Mouse (Mus musculus): ENCODE data around the gene Cdc25b. TPM values are rescaled to one million over a fixed set of nuclear protein-coding genes. Genes with fewer than 3 reads are reported as not detected.

Gene Cdc25b
- polyA plus RNA-seq, 1 experiment from 2014 or later, result 115 TPM

- WGBS, result 30% methylated on average over 26 of the region's 26 CpGs
These were observed 7.9 kb upstream of the Cdc25b start for GRCm38 (mm10) chr2:131178828-131179245.

GRCm38 (mm10) chr2:131179246-131179886, 7.4 kb upstream of the Cdc25b start:
- peaks cover 28% of the 10 kb centered on the region for H3K4me1 ChIP-seq (ENCODE audit: control insufficient read depth, insufficient read depth, low read length)
- WGBS, result under 1% methylated on average over 59 of the region's 67 CpGs
- H3K27me3 ChIP-seq (ENCODE audit: control insufficient read depth, insufficient read depth, low read length), result no peaks in the 10 kb centered on the region
- peak; percentile 79 for DNase-seq (ENCODE audit: low spot score)
- ATAC-seq (ENCODE audit: insufficient read depth, low FRiP score, low TSS enrichment), result peak; percentile 45; the same call in 1 of the 2 replicates
- peak overlapping the region; percentile 96 for H3K4me2 ChIP-seq (ENCODE audit: low read depth)
- H3K36me3 ChIP-seq (ENCODE audit: control insufficient read depth, insufficient read depth, low read length), result peaks cover 2% of the 10 kb centered on the region; the same call in 1 of the 2 replicates
- peak overlapping the region; percentile 90 for H3K4me3 ChIP-seq (ENCODE audit: low read depth, low read length)
- peak overlapping the region; percentile 93 for H3K27ac ChIP-seq (ENCODE audit: low read depth, low read length)
- H3K9ac ChIP-seq (ENCODE audit: low read length), result peak overlapping the region; percentile 97
- no peaks in the 10 kb centered on the region for H3K9me3 ChIP-seq (ENCODE audit: control insufficient read depth, low read length)

More at GRCm38 (mm10) chr2:131178828-131179245, 7.9 kb upstream of the Cdc25b start:
- Histone ChIP-seq H3K36me3 (ENCODE audit: control insufficient read depth, insufficient read depth, low read length) (peaks cover 2% of the 10 kb centered on the region; the same call in 1 of the 2 replicates), H3K4me1 (ENCODE audit: control insufficient read depth, insufficient read depth, low read length) (peaks cover 30% of the 10 kb centered on the region), H3K9ac (ENCODE audit: low read length) (peak overlapping the region; percentile 97), H3K9me3 (ENCODE audit: control insufficient read depth, low read length) (no peaks in the 10 kb centered on the region), H3K27me3 (ENCODE audit: control insufficient read depth, insufficient read depth, low read length) (peaks cover 1% of the 10 kb centered on the region; the same call in 1 of the 2 replicates), H3K4me2 (ENCODE audit: low read depth) (peak overlapping the region; percentile 96), H3K27ac (ENCODE audit: low read depth, low read length) (peak overlapping the region; percentile 93), H3K4me3 (ENCODE audit: low read depth, low read length) (peak overlapping the region; percentile 90)
- DNase-seq (ENCODE audit: low spot score) (peak; percentile 26), ATAC-seq (ENCODE audit: insufficient read depth, low FRiP score, low TSS enrichment) (no peak)

- Histone ChIP-seq H3K36me3 (ENCODE audit: control insufficient read depth, insufficient read depth, low read length) (peaks cover 2% of the 10 kb centered on the region; the same call in 1 of the 2 replicates), H3K4me1 (ENCODE audit: control insufficient read depth, insufficient read depth, low read length) (peaks cover 25% of the 10 kb centered on the region), H3K4me3 (ENCODE audit: low read depth, low read length) (peak within 1 kb of the TSS; percentile 90), H3K4me2 (ENCODE audit: low read depth) (peak within 1 kb of the TSS; percentile 96), H3K27ac (ENCODE audit: low read depth, low read length) (peak within 1 kb of the TSS; percentile 93), H3K9ac (ENCODE audit: low read length) (peak within 1 kb of the TSS; percentile 97), H3K27me3 (ENCODE audit: control insufficient read depth, insufficient read depth, low read length) (no peaks in the 10 kb centered on the region), H3K9me3 (ENCODE audit: control insufficient read depth, low read length) (no peaks in the 10 kb centered on the region)
- 4% methylated on average over 31 of the region's 57 CpGs for WGBS
- ATAC-seq (ENCODE audit: insufficient read depth, low FRiP score, low TSS enrichment) (peak; percentile 78), DNase-seq (ENCODE audit: low spot score) (peak; percentile 91)
These were observed 6.7 kb upstream of the Cdc25b start, which contains the start of gene Cenpb for GRCm38 (mm10) chr2:131179990-131180587. Cenpb (minus strand) TSS chr2:131180067.

GRCm38 (mm10) chr2:131186343-131186742, 406 bp upstream of the Cdc25b start:
- peak overlapping the region; percentile 74 for H3K4me2 ChIP-seq (ENCODE audit: low read depth)
- peaks cover 24% of the 10 kb centered on the region for H3K4me1 ChIP-seq (ENCODE audit: control insufficient read depth, insufficient read depth, low read length)
- 2% methylated on average over 14 of the region's 14 CpGs for WGBS
- H3K36me3 ChIP-seq (ENCODE audit: control insufficient read depth, insufficient read depth, low read length), result no peaks in the 10 kb centered on the region
- H3K4me3 ChIP-seq (ENCODE audit: low read depth, low read length), result peak overlapping the region; percentile 62
- no peaks in the 10 kb centered on the region for H3K9me3 ChIP-seq (ENCODE audit: control insufficient read depth, low read length)
- DNase-seq (ENCODE audit: low spot score), result no peak
- H3K27me3 ChIP-seq (ENCODE audit: control insufficient read depth, insufficient read depth, low read length), result no peaks in the 10 kb centered on the region
- ATAC-seq (ENCODE audit: insufficient read depth, low FRiP score, low TSS enrichment), result no peak
- H3K9ac ChIP-seq (ENCODE audit: low read length), result peak overlapping the region; percentile 48; the same call in 1 of the 2 replicates
- H3K27ac ChIP-seq (ENCODE audit: low read depth, low read length), result no peak overlapping the region

GRCm38 (mm10) chr2:131187602-131187922, 813 bp downstream of the Cdc25b start:
- WGBS, result 22% methylated on average over 3 of the region's 3 CpGs
- ATAC-seq (ENCODE audit: insufficient read depth, low FRiP score, low TSS enrichment), result no peak
- no peak for DNase-seq (ENCODE audit: low spot score)

GRCm38 (mm10) chr2:131188311-131188710, 1.6 kb downstream of the Cdc25b start:
- H3K9ac ChIP-seq (ENCODE audit: low read length), result no peak overlapping the region; the same call in 1 of the 2 replicates

More at GRCm38 (mm10) chr2:131187602-131187922, 813 bp downstream of the Cdc25b start:
- H3K4me2 ChIP-seq (ENCODE audit: low read depth), result peak overlapping the region; percentile 74
- peak overlapping the region; percentile 29; the same call in 1 of the 2 replicates for H3K27ac ChIP-seq (ENCODE audit: low read depth, low read length)
- H3K27me3 ChIP-seq (ENCODE audit: control insufficient read depth, insufficient read depth, low read length), result no peaks in the 10 kb centered on the region
- H3K9ac ChIP-seq (ENCODE audit: low read length), result peak overlapping the region; percentile 79
- no peaks in the 10 kb centered on the region for H3K9me3 ChIP-seq (ENCODE audit: control insufficient read depth, low read length)
- peaks cover 24% of the 10 kb centered on the region for H3K4me1 ChIP-seq (ENCODE audit: control insufficient read depth, insufficient read depth, low read length)
- H3K4me3 ChIP-seq (ENCODE audit: low read depth, low read length), result peak overlapping the region; percentile 62
- peaks cover 3% of the 10 kb centered on the region; the same call in 1 of the 2 replicates for H3K36me3 ChIP-seq (ENCODE audit: control insufficient read depth, insufficient read depth, low read length)

GRCm38 (mm10) chr2:131189521-131190309, 3.0 kb downstream of the Cdc25b start:
- Histone ChIP-seq H3K36me3 (ENCODE audit: control insufficient read depth, insufficient read depth, low read length) (peaks cover 8% of the 10 kb centered on the region; the same call in 1 of the 2 replicates), H3K27ac (ENCODE audit: low read depth, low read length) (peak overlapping the region; percentile 84), H3K9ac (ENCODE audit: low read length) (peak overlapping the region; percentile 12; the same call in 1 of the 2 replicates), H3K4me1 (ENCODE audit: control insufficient read depth, insufficient read depth, low read length) (peaks cover 24% of the 10 kb centered on the region), H3K9me3 (ENCODE audit: control insufficient read depth, low read length) (no peaks in the 10 kb centered on the region), H3K4me2 (ENCODE audit: low read depth) (peak overlapping the region; percentile 33), H3K27me3 (ENCODE audit: control insufficient read depth, insufficient read depth, low read length) (no peaks in the 10 kb centered on the region), H3K4me3 (ENCODE audit: low read depth, low read length) (no peak overlapping the region)
- DNase-seq (ENCODE audit: low spot score), result peak; percentile 21
- WGBS, result 53% methylated on average over 5 of the region's 5 CpGs
- ATAC-seq (ENCODE audit: insufficient read depth, low FRiP score, low TSS enrichment), result no peak

More at GRCm38 (mm10) chr2:131188311-131188710, 1.6 kb downstream of the Cdc25b start:
- H3K27ac ChIP-seq (ENCODE audit: low read depth, low read length), result no peak overlapping the region
- WGBS, result 97% methylated on average over 5 of the region's 5 CpGs
- H3K4me1 ChIP-seq (ENCODE audit: control insufficient read depth, insufficient read depth, low read length), result peaks cover 24% of the 10 kb centered on the region
- H3K9me3 ChIP-seq (ENCODE audit: control insufficient read depth, low read length), result no peaks in the 10 kb centered on the region
- DNase-seq (ENCODE audit: low spot score), result no peak
- H3K27me3 ChIP-seq (ENCODE audit: control insufficient read depth, insufficient read depth, low read length), result no peaks in the 10 kb centered on the region
- peak overlapping the region; percentile 62; the same call in 1 of the 2 replicates for H3K4me3 ChIP-seq (ENCODE audit: low read depth, low read length)
- H3K36me3 ChIP-seq (ENCODE audit: control insufficient read depth, insufficient read depth, low read length), result peaks cover 6% of the 10 kb centered on the region; the same call in 1 of the 2 replicates
- ATAC-seq (ENCODE audit: insufficient read depth, low FRiP score, low TSS enrichment), result no peak
- H3K4me2 ChIP-seq (ENCODE audit: low read depth), result peak overlapping the region; percentile 74

GRCm38 (mm10) chr2:131190344-131191004, 3.7 kb downstream of the Cdc25b start:
- 16% methylated on average over 10 of the region's 10 CpGs for WGBS
- peak; percentile 81 for ATAC-seq (ENCODE audit: insufficient read depth, low FRiP score, low TSS enrichment)
- H3K36me3 ChIP-seq (ENCODE audit: control insufficient read depth, insufficient read depth, low read length), result peaks cover 8% of the 10 kb centered on the region
- H3K4me2 ChIP-seq (ENCODE audit: low read depth), result peak overlapping the region; percentile 13
- no peaks in the 10 kb centered on the region for H3K9me3 ChIP-seq (ENCODE audit: control insufficient read depth, low read length)
- peaks cover 24% of the 10 kb centered on the region for H3K4me1 ChIP-seq (ENCODE audit: control insufficient read depth, insufficient read depth, low read length)
- no peak overlapping the region for H3K9ac ChIP-seq (ENCODE audit: low read length)
- peak overlapping the region; percentile 84 for H3K27ac ChIP-seq (ENCODE audit: low read depth, low read length)
- peak; percentile 78 for DNase-seq (ENCODE audit: low spot score)
- no peaks in the 10 kb centered on the region for H3K27me3 ChIP-seq (ENCODE audit: control insufficient read depth, insufficient read depth, low read length)
- H3K4me3 ChIP-seq (ENCODE audit: low read depth, low read length), result no peak overlapping the region
